Mouse (Mus musculus): ENCODE measurements around the gene Dcaf11. TPM values are rescaled to one million over a fixed set of nuclear protein-coding genes. Genes with fewer than 3 reads are reported as not detected.

The Dcaf11 gene
- polyA plus RNA-seq, 1 experiment from 2014 or later = 72.9 TPM

DNA sequence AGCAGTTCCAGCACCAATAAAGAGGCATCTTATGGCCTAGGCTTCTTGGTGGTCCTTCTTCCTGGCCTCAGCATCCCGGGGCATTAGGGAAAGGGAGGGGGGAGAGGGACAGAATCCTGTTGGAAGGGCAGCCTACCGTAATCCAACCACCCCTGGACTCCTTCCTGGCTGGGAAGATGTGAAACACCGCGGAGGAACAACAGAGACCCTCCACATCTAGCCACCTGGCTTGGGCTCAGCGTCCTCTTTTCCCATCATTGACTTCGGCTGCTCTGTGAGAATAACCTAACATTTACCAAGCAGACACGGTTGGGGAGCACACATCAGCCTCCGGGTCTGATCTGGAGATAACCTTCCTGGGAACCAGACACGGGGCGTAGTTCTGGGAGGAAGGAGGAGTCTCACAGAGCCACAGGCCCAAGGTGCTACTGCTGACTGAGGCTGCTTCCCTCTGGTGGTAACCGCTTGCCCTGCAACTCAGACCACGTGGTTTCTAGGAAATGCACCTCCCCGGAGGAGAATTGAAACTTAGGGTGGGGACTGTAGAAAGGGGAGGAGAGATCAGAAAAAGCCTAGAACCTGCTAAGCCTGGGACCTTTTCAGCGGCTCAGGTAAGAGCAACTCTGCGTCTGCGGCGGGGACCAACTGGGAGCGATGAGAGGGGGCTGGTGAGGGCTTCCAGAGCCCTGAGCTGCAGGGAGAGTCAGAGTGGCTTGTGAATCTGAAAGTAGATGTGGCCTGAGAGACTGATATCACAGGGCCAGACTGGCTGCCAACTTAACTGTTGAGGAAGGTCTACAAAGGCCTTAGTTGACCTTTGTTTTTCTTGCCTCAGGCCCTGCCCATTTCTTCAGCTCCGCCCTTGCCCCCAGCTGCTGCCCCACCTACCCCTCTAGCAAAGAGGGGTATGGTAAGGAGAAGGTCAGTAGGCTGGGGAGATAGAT is 44.1 kb downstream of the Dcaf11 start:
- peak overlapping the region; percentile 58 for H3K9ac ChIP-seq (ENCODE audit: low read length)
- peaks cover 38% of the 10 kb centered on the region for H3K36me3 ChIP-seq (ENCODE audit: control insufficient read depth, insufficient read depth, low read length)
- H3K4me3 ChIP-seq (ENCODE audit: low read length) = peak overlapping the region; percentile 41
- WGBS = 15% methylated on average over 19 of the region's 19 CpGs
- peak; percentile 95 for ATAC-seq (ENCODE audit: low read depth)
- no peaks in the 10 kb centered on the region for H3K27me3 ChIP-seq (ENCODE audit: control insufficient read depth, insufficient read depth, low read depth, low read length)
- H3K9me3 ChIP-seq (ENCODE audit: control insufficient read depth, low read length) = no peaks in the 10 kb centered on the region
- H3K4me1 ChIP-seq (replicated peaks; ENCODE audit: control insufficient read depth, insufficient read depth, low read length) = peaks cover 4% of the 10 kb centered on the region
- peak overlapping the region; percentile 53 for H3K4me2 ChIP-seq (ENCODE audit: low read depth, low read length)
- H3K27ac ChIP-seq (ENCODE audit: low read length) = peak overlapping the region; percentile 77

DNA sequence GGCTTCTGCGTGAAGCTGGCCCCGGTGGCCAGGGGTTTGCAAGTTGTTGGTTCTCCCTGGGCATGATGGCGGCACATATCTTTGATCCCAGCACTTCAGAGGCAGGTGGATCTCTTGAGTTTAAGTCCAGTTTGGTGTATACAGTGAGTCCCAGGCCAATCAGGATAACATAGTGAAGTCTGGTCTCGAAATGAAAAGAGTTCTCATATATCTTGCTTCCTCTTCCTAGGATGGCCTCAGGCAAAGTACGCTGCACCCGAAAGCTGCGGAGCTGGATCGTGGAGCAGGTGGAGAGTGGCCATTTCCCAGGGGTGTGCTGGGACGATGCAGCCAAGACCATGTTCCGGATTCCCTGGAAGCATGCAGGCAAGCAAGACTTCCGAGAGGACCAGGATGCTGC is 45.0 kb downstream of the Dcaf11 start:
- WGBS = 92% methylated on average over 11 of the region's 11 CpGs
- no peak for ATAC-seq (ENCODE audit: low read depth)

DNA sequence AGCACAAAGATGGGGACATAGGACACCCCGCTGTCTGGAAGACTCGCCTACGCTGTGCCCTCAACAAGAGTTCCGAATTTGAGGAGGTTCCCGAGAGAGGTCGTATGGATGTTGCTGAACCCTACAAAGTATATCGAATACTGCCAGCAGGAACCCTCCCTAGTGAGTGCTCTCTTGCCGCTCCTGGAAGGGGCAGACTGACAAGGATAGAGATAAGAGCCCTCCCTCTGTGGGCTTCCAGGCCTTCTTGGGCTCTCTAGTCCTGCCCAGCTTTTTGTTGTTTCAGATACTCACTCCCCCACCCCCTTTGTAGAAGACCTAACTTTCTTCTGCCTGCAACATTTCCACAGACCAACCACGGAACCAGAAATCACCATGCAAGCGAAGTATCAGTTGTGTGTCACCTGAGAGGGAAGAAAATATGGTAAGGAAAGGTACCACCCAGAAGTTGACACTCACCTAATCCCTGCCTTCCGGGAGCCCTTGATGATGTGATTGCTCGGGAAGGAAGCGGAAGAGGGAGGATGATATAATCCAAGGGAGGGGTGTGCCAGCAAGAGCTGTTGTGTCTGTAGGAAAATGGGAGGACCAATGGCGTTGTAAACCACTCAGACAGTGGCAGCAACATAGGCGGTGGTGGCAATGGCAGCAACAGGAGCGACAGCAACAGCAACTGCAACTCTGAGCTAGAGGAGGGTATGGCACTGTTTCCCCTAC is 46.1 kb downstream of the Dcaf11 start:
- 90% methylated on average over 16 of the region's 16 CpGs for WGBS
- Histone ChIP-seq H3K9me3 (ENCODE audit: control insufficient read depth, low read length) (no peaks in the 10 kb centered on the region), H3K4me3 (ENCODE audit: low read length) (no peak overlapping the region), H3K36me3 (ENCODE audit: control insufficient read depth, insufficient read depth, low read length) (peaks cover 30% of the 10 kb centered on the region), H3K9ac (ENCODE audit: low read length) (no peak overlapping the region), H3K4me2 (ENCODE audit: low read depth, low read length) (no peak overlapping the region), H3K27ac (ENCODE audit: low read length) (no peak overlapping the region), H3K4me1 (replicated peaks; ENCODE audit: control insufficient read depth, insufficient read depth, low read length) (peaks cover 4% of the 10 kb centered on the region), H3K27me3 (ENCODE audit: control insufficient read depth, insufficient read depth, low read depth, low read length) (no peaks in the 10 kb centered on the region)
- no peak for ATAC-seq (ENCODE audit: low read depth)

More for the DNA sequence above, 45.0 kb downstream of the Dcaf11 start:
- peaks cover 31% of the 10 kb centered on the region for H3K36me3 ChIP-seq (ENCODE audit: control insufficient read depth, insufficient read depth, low read length)
- H3K4me2 ChIP-seq (ENCODE audit: low read depth, low read length) = peak overlapping the region; percentile 53
- no peaks in the 10 kb centered on the region for H3K27me3 ChIP-seq (ENCODE audit: control insufficient read depth, insufficient read depth, low read depth, low read length)
- no peak overlapping the region for H3K9ac ChIP-seq (ENCODE audit: low read length)
- H3K4me1 ChIP-seq (replicated peaks; ENCODE audit: control insufficient read depth, insufficient read depth, low read length) = peaks cover 4% of the 10 kb centered on the region
- no peaks in the 10 kb centered on the region for H3K9me3 ChIP-seq (ENCODE audit: control insufficient read depth, low read length)
- peak overlapping the region; percentile 41 for H3K4me3 ChIP-seq (ENCODE audit: low read length)
- no peak overlapping the region for H3K27ac ChIP-seq (ENCODE audit: low read length)

DNA sequence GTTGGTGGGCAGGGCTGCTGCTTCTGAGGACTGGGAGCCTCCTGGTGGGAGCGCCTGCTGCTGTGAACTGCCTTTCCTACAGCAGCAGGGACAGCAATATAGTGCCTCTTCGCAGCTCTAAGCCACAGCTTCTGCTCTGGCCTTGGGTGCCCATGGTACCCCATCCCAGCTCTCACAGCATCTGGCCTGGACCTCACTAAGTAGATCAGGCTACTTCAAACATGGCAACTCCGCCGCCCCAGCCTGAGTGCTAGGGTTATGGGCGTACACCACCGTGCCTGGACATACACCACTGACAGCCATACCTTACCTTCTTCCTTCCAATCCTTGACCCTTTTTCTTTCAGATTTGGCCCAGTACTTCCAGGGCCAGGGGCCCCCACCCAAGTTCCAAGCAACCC is 48.5 kb downstream of the Dcaf11 start:
- Histone ChIP-seq H3K4me2 (ENCODE audit: low read depth, low read length) (no peak overlapping the region), H3K36me3 (ENCODE audit: control insufficient read depth, insufficient read depth, low read length) (peaks cover 12% of the 10 kb centered on the region), H3K27ac (ENCODE audit: low read length) (no peak overlapping the region), H3K4me3 (ENCODE audit: low read length) (no peak overlapping the region), H3K27me3 (ENCODE audit: control insufficient read depth, insufficient read depth, low read depth, low read length) (no peaks in the 10 kb centered on the region), H3K9me3 (ENCODE audit: control insufficient read depth, low read length) (no peaks in the 10 kb centered on the region), H3K4me1 (replicated peaks; ENCODE audit: control insufficient read depth, insufficient read depth, low read length) (peaks cover 4% of the 10 kb centered on the region), H3K9ac (ENCODE audit: low read length) (no peak overlapping the region)
- WGBS = 97% methylated on average over 6 of the region's 6 CpGs
- ATAC-seq (ENCODE audit: low read depth) = no peak

DNA sequence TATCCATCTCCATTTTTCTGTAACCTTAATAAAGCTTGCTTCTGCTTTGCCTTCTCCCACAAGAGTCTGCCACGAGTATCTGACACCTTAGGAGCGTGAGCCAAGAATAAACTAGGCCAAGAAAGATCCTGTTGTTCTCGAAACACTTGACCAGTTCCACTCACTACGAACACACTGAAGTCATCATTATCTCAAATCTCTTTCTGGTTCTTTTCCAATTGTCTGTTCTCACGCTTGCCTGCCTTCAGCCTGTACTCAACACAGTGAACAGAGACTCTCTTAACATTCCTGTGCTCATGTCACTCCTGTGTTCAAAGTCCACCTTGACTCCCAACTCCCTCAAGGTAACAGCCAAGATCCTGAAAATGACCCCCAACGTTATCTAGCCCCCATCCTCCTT is 53.5 kb downstream of the Dcaf11 start:
- no peak overlapping the region for H3K4me2 ChIP-seq (ENCODE audit: low read depth, low read length)
- no peaks in the 10 kb centered on the region for H3K9me3 ChIP-seq (ENCODE audit: control insufficient read depth, low read length)
- no peak overlapping the region for H3K9ac ChIP-seq (ENCODE audit: low read length)
- WGBS = 44% methylated on average over 6 of the region's 6 CpGs
- no peak overlapping the region for H3K27ac ChIP-seq (ENCODE audit: low read length)
- no peaks in the 10 kb centered on the region for H3K4me1 ChIP-seq (replicated peaks; ENCODE audit: control insufficient read depth, insufficient read depth, low read length)
- ATAC-seq (ENCODE audit: low read depth) = no peak
- H3K4me3 ChIP-seq (ENCODE audit: low read length) = no peak overlapping the region
- H3K36me3 ChIP-seq (ENCODE audit: control insufficient read depth, insufficient read depth, low read length) = 0 out of 2 replicates have a peak, but pooled peaks cover 2% of the 10 kb centered on the region
- H3K27me3 ChIP-seq (ENCODE audit: control insufficient read depth, insufficient read depth, low read depth, low read length) = no peaks in the 10 kb centered on the region

DNA sequence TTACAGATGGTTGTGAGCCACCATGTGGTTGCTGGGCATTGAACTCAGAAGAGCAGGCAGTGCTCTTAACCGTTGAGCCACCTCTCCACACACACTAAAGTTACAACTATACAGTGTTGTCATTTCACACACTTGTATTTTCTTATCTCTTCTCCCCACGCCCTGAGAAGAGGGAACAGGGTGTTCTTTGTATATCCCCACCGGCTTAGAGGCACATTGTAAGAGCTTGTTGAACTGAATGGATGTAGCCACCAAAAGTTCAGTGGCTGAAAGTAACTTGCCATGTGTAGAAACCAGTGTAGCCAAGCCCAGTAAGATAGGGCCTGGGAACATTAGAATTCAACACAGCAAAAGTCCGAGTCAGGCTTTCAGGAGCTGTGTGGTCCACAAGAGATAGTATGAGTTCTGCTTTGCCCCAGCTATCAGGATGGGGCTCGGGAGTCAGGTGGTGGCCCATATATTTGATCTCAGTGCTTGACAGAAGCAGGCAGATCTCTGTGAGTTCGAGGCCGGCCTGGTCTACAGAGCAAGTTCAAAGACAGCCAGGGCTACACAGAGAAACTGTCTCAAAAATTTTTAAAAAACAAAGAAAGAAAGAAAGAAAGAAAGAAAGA is 54.9 kb downstream of the Dcaf11 start:
- no peak overlapping the region for H3K9ac ChIP-seq (ENCODE audit: low read length)
- WGBS = 64% methylated on average over 7 of the region's 7 CpGs
- H3K4me2 ChIP-seq (ENCODE audit: low read depth, low read length) = no peak overlapping the region
- no peak overlapping the region for H3K4me3 ChIP-seq (ENCODE audit: low read length)
- H3K27me3 ChIP-seq (ENCODE audit: control insufficient read depth, insufficient read depth, low read depth, low read length) = no peaks in the 10 kb centered on the region
- H3K27ac ChIP-seq (ENCODE audit: low read length) = no peak overlapping the region
- H3K9me3 ChIP-seq (ENCODE audit: control insufficient read depth, low read length) = no peaks in the 10 kb centered on the region
- no peaks in the 10 kb centered on the region; the same call in 1 of the 2 replicates for H3K4me1 ChIP-seq (replicated peaks; ENCODE audit: control insufficient read depth, insufficient read depth, low read length)
- ATAC-seq (ENCODE audit: low read depth) = no peak
- H3K36me3 ChIP-seq (ENCODE audit: control insufficient read depth, insufficient read depth, low read length) = no peaks in the 10 kb centered on the region

DNA sequence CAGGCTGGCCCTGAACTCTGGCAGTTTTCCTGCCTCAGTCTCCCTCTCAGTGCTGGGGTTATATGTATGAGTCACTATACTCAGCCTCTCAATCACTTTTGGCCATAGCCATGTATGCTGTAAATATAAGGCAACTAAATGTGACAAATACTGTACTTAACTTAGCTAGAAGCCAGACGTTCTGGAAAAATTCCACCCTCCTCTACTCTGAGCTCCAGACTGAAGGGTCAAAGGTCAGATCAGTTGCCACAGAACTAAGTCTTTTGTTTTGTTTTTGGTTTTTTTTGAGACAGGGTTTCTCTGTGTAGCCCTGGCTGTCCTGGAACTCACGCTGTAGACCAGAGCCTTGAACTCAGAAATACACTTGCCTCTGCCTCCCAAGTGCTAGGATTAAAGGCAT is 56.1 kb downstream of the Dcaf11 start:
- Histone ChIP-seq H3K27me3 (ENCODE audit: control insufficient read depth, insufficient read depth, low read depth, low read length) (no peaks in the 10 kb centered on the region), H3K36me3 (ENCODE audit: control insufficient read depth, insufficient read depth, low read length) (no peaks in the 10 kb centered on the region), H3K9ac (ENCODE audit: low read length) (no peak overlapping the region), H3K4me1 (replicated peaks; ENCODE audit: control insufficient read depth, insufficient read depth, low read length) (no peaks in the 10 kb centered on the region; the same call in 1 of the 2 replicates), H3K4me2 (ENCODE audit: low read depth, low read length) (no peak overlapping the region), H3K4me3 (ENCODE audit: low read length) (no peak overlapping the region), H3K27ac (ENCODE audit: low read length) (no peak overlapping the region), H3K9me3 (ENCODE audit: control insufficient read depth, low read length) (no peaks in the 10 kb centered on the region)
- no peak for ATAC-seq (ENCODE audit: low read depth)
- WGBS = 48% methylated on average over 2 of the region's 2 CpGs

DNA sequence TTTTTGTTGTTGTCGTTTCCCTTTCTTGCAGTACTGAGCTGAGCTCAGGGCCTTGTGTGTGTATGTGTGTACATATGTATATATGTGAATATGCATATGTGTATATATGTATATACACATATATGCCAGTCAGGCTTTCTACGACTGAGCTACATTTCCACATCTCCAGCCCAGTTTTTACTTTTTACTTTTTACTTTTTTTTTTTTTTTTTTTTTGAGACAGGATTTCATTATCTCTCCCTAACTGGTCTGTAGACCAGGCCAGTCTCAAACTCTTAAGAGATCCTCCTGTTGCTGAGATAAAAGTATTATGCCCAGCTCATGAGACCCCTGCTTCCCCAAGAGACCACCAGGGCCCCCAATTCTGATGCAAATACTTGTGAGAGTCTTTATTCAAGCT is 57.0 kb downstream of the Dcaf11 start:
- no peaks in the 10 kb centered on the region for H3K36me3 ChIP-seq (ENCODE audit: control insufficient read depth, insufficient read depth, low read length)
- no peak overlapping the region for H3K27ac ChIP-seq (ENCODE audit: low read length)
- no peaks in the 10 kb centered on the region for H3K27me3 ChIP-seq (ENCODE audit: control insufficient read depth, insufficient read depth, low read depth, low read length)
- H3K4me3 ChIP-seq (ENCODE audit: low read length) = no peak overlapping the region
- ATAC-seq (ENCODE audit: low read depth) = no peak
- H3K9me3 ChIP-seq (ENCODE audit: control insufficient read depth, low read length) = no peaks in the 10 kb centered on the region
- WGBS = 72% methylated on average over 2 of the region's 2 CpGs
- H3K4me1 ChIP-seq (replicated peaks; ENCODE audit: control insufficient read depth, insufficient read depth, low read length) = no peaks in the 10 kb centered on the region; the same call in 1 of the 2 replicates
- H3K9ac ChIP-seq (ENCODE audit: low read length) = no peak overlapping the region
- H3K4me2 ChIP-seq (ENCODE audit: low read depth, low read length) = no peak overlapping the region

DNA sequence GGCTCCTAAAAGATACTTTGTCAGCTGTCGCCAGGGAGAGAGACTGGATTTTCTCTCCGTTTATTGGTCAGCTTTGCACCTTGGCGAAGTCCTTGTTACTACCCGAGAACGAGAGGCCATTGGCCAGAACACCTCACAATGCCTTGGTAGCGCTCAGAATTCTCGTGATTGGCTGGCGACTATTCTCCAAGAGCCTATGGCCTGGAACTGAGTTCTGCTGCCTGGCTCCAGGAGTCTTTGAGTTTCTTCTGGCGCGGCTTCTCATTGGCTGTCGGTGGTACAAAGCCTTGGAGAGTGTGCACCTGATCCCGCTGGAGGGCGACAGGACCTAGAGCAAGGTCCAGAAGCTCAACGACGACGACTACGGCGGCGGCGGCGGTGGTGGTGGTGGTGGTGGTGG is 58.0 kb downstream of the Dcaf11 start, which contains the start of gene Rec8:
Gene Rec8, plus strand, starts transcription at position 216 of the 400 bp plus-strand sequence.
- peak within 1 kb of the TSS; percentile 58 for H3K9ac ChIP-seq (ENCODE audit: low read length)
- no peaks in the 10 kb centered on the region for H3K27me3 ChIP-seq (ENCODE audit: control insufficient read depth, insufficient read depth, low read depth, low read length)
- 16% methylated on average over 21 of the region's 21 CpGs for WGBS
- H3K9me3 ChIP-seq (ENCODE audit: control insufficient read depth, low read length) = no peaks in the 10 kb centered on the region
- no peaks in the 10 kb centered on the region; the same call in 1 of the 2 replicates for H3K4me1 ChIP-seq (replicated peaks; ENCODE audit: control insufficient read depth, insufficient read depth, low read length)
- H3K4me2 ChIP-seq (ENCODE audit: low read depth, low read length) = peak within 1 kb of the TSS; percentile 52
- peak within 1 kb of the TSS; percentile 55 for H3K27ac ChIP-seq (ENCODE audit: low read length)
- ATAC-seq (ENCODE audit: low read depth) = peak; percentile 88
- no peaks in the 10 kb centered on the region for H3K36me3 ChIP-seq (ENCODE audit: control insufficient read depth, insufficient read depth, low read length)
- H3K4me3 ChIP-seq (ENCODE audit: low read length) = peak within 1 kb of the TSS; percentile 48
